Mouse (Mus musculus): Measurements from ENCODE around the gene Btbd9.

Gene Btbd9

GRCm38 (mm10) chr17:30260641-30261306 lies 315.5 kb downstream of the Btbd9 start:
- TF ChIP-seq CTCF (conservative IDR thresholded peaks at IDR 0.05; ENCODE audit: low read length) (no peak), POU5F1 (IDR thresholded peaks at IDR 0.05; ENCODE audit: borderline replicate concordance, low read length) (no peak)
- H3K36me3 ChIP-seq (ENCODE audit: insufficient read depth, low read length), result peaks cover 8% of the 10 kb centered on the region; the same call in 1 of the 2 replicates
- H3K4me1 ChIP-seq (replicated peaks; ENCODE audit: low read depth, low read length), result peaks cover 52% of the 10 kb centered on the region
- no peaks in the 10 kb centered on the region for H3K27me3 ChIP-seq (ENCODE audit: insufficient read depth, low read length)
- no peak overlapping the region for H3K4me3 ChIP-seq (replicated peaks; ENCODE audit: low read length)
- no peaks in the 10 kb centered on the region for H3K9me3 ChIP-seq (ENCODE audit: low read length)

DNA sequence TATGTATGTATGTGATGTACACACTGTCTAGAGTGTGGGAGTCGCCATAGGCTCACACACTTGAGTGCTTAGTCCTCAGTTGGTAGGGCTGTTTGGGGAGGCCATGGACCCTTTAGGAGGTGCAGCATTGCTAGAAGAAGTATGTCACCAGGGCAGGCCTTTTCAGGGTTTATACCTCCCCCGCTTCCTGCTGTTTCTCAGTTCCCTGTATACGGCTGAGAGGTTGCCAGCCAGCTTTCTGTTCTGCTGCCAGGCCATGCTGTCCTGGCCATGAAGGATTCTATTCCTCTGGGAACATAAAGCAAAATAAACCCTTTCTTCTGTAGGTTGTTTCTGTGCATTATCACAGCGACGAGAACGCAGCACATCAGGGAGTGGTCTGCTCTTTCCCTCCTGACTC lies 316.4 kb downstream of the Btbd9 start:
- peaks cover 8% of the 10 kb centered on the region; the same call in 1 of the 2 replicates for H3K36me3 ChIP-seq (ENCODE audit: insufficient read depth, low read length)
- H3K4me3 ChIP-seq (replicated peaks; ENCODE audit: low read length), result no peak overlapping the region
- no peaks in the 10 kb centered on the region for H3K9me3 ChIP-seq (ENCODE audit: low read length)
- H3K4me1 ChIP-seq (replicated peaks; ENCODE audit: low read depth, low read length), result peaks cover 49% of the 10 kb centered on the region
- H3K27me3 ChIP-seq (ENCODE audit: insufficient read depth, low read length), result no peaks in the 10 kb centered on the region
- no peak for TF ChIP-seq POU5F1 (IDR thresholded peaks at IDR 0.05; ENCODE audit: borderline replicate concordance, low read length)
- TF ChIP-seq CTCF (conservative IDR thresholded peaks at IDR 0.05; ENCODE audit: low read length), result no peak
- TF ChIP-seq NANOG (IDR thresholded peaks at IDR 0.05; ENCODE audit: borderline replicate concordance, low read length), result no peak

- Histone ChIP-seq H3K27me3 (ENCODE audit: insufficient read depth, low read length) (no peaks in the 10 kb centered on the region), H3K4me3 (replicated peaks; ENCODE audit: low read length) (no peak overlapping the region), H3K4me1 (replicated peaks; ENCODE audit: low read depth, low read length) (peaks cover 42% of the 10 kb centered on the region), H3K36me3 (ENCODE audit: insufficient read depth, low read length) (peaks cover 8% of the 10 kb centered on the region; the same call in 1 of the 2 replicates), H3K9me3 (ENCODE audit: low read length) (no peaks in the 10 kb centered on the region)
- TF ChIP-seq NANOG (IDR thresholded peaks at IDR 0.05; ENCODE audit: borderline replicate concordance, low read length) (no peak), POU5F1 (IDR thresholded peaks at IDR 0.05; ENCODE audit: borderline replicate concordance, low read length) (no peak), CTCF (conservative IDR thresholded peaks at IDR 0.05; ENCODE audit: low read length) (no peak)
Measured at GRCm38 (mm10) chr17:30258480-30258879, 317.8 kb downstream of the Btbd9 start.

GRCm38 (mm10) chr17:30255928-30256560 lies 320.2 kb downstream of the Btbd9 start:
- Histone ChIP-seq H3K4me1 (replicated peaks; ENCODE audit: low read depth, low read length) (peaks cover 21% of the 10 kb centered on the region), H3K9me3 (ENCODE audit: low read length) (no peaks in the 10 kb centered on the region), H3K36me3 (ENCODE audit: insufficient read depth, low read length) (peaks cover 8% of the 10 kb centered on the region; the same call in 1 of the 2 replicates), H3K27me3 (ENCODE audit: insufficient read depth, low read length) (no peaks in the 10 kb centered on the region), H3K4me3 (replicated peaks; ENCODE audit: low read length) (no peak overlapping the region)
- TF ChIP-seq CTCF (conservative IDR thresholded peaks at IDR 0.05; ENCODE audit: low read length) (no peak), POU5F1 (IDR thresholded peaks at IDR 0.05; ENCODE audit: borderline replicate concordance, low read length) (no peak), NANOG (IDR thresholded peaks at IDR 0.05; ENCODE audit: borderline replicate concordance, low read length) (no peak)

DNA sequence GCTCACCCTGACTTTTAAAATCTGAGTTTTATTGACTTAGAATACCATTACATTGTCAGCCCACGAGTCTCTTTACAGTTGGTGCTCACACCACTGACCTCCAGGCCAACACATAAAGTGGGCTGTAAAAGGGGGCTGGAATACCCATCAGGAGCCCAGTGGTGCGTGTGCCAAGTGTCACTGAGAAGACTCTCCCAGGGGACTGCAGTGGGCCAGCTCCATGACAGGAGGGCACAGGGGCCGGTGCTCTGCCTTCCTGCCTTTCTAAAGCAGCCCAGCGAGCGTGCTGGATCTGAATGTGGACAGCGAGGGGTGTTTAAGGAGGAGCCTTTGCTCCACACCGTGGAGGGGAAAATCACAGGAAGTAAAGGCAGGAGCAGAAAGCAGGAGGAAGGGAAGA lies 322.4 kb downstream of the Btbd9 start:
- peaks cover 8% of the 10 kb centered on the region; the same call in 1 of the 2 replicates for H3K36me3 ChIP-seq (ENCODE audit: insufficient read depth, low read length)
- H3K4me3 ChIP-seq (replicated peaks; ENCODE audit: low read length), result no peak overlapping the region
- TF ChIP-seq CTCF (conservative IDR thresholded peaks at IDR 0.05; ENCODE audit: low read length) (no peak), NANOG (IDR thresholded peaks at IDR 0.05; ENCODE audit: borderline replicate concordance, low read length) (no peak), POU5F1 (IDR thresholded peaks at IDR 0.05; ENCODE audit: borderline replicate concordance, low read length) (no peak)
- H3K27me3 ChIP-seq (ENCODE audit: insufficient read depth, low read length), result no peaks in the 10 kb centered on the region
- H3K4me1 ChIP-seq (replicated peaks; ENCODE audit: low read depth, low read length), result 0 out of 2 replicates have a peak, but pooled peaks cover 4% of the 10 kb centered on the region
- H3K9me3 ChIP-seq (ENCODE audit: low read length), result no peaks in the 10 kb centered on the region

DNA sequence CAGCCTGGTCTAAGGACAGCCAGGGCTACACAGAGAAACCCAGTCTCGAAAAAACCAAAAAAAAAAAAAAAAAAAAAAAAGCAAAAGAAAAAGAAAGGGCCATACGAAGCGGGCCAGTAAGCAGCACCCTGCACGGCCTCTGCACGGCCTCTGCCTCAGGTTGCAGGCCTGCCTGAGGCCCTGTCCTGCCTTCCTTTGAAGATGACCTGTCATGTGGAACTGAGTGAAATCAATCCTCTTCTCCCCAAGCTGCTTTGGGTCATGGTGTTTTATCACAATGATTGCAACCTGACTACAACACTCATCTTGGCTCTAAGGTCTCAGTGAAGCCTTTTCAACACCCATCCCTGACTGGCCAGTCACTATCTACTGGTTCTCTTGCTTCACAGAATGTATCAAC lies 323.3 kb downstream of the Btbd9 start:
- Histone ChIP-seq H3K27me3 (ENCODE audit: insufficient read depth, low read length) (no peaks in the 10 kb centered on the region), H3K4me3 (replicated peaks; ENCODE audit: low read length) (no peak overlapping the region), H3K9me3 (ENCODE audit: low read length) (no peaks in the 10 kb centered on the region), H3K36me3 (ENCODE audit: insufficient read depth, low read length) (peaks cover 7% of the 10 kb centered on the region; the same call in 1 of the 2 replicates), H3K4me1 (replicated peaks; ENCODE audit: low read depth, low read length) (0 out of 2 replicates have a peak, but pooled peaks cover 4% of the 10 kb centered on the region)
- TF ChIP-seq NANOG (IDR thresholded peaks at IDR 0.05; ENCODE audit: borderline replicate concordance, low read length) (no peak), POU5F1 (IDR thresholded peaks at IDR 0.05; ENCODE audit: borderline replicate concordance, low read length) (no peak), CTCF (conservative IDR thresholded peaks at IDR 0.05; ENCODE audit: low read length) (no peak)

DNA sequence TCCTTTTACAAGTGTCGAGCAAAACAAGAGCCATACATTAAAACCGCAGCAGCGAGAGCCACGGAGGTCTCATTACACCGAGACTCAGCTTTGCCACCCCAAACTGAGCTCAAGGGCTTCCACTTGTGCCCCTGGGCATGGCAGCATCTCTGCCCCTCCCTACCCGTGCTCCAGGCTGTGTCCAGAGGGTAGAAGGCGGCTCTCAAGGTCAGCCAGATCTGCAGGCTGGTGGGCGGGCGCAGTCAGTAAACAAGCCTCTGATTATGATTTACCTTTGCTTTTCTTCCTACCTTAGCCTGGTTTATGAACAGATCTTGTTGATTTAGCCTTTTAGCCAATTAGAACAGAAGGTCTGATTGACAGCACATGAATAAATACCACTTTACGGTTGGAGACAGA lies 331.0 kb downstream of the Btbd9 start:
- Histone ChIP-seq H3K27me3 (ENCODE audit: insufficient read depth, low read length) (no peaks in the 10 kb centered on the region), H3K36me3 (ENCODE audit: insufficient read depth, low read length) (peaks cover 6% of the 10 kb centered on the region; the same call in 1 of the 2 replicates), H3K4me1 (replicated peaks; ENCODE audit: low read depth, low read length) (0 out of 2 replicates have a peak, but pooled peaks cover 5% of the 10 kb centered on the region), H3K9me3 (ENCODE audit: low read length) (no peaks in the 10 kb centered on the region), H3K4me3 (replicated peaks; ENCODE audit: low read length) (no peak overlapping the region)
- TF ChIP-seq NANOG (IDR thresholded peaks at IDR 0.05; ENCODE audit: borderline replicate concordance, low read length), result no peak
- no peak for TF ChIP-seq CTCF (conservative IDR thresholded peaks at IDR 0.05; ENCODE audit: low read length)
- TF ChIP-seq POU5F1 (IDR thresholded peaks at IDR 0.05; ENCODE audit: borderline replicate concordance, low read length), result no peak

DNA sequence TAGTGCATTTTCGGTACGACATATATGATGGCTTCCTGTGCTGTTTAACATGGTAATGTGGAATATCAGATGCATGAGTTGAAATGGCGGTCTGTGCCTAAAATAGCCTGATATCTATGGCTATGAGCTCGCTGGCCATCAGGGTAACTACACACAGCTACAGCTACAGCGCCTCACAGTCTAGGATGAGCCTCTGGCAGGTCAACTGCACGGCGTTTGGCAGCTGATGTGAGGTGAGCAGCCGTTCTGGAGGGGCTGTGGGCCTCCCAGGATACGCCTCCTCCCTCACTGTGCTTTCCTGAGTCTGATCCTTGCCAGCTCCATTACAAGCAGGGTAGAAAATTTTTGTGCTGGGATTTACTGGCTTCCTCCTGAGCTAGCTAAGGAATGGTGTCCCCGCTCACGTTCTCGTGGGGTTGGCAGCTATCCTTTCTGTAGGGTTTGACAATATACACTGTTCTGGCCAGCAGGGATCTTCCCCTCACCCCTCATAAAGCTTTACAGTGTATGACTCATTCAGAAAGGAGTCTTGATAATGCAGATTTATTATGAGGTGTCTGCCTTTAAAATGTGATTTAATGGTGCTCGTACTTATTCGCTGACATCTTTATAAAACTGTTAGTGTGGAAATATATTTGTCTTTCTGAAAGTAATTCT lies 331.5 kb downstream of the Btbd9 start:
- Histone ChIP-seq H3K36me3 (ENCODE audit: insufficient read depth, low read length) (peaks cover 6% of the 10 kb centered on the region; the same call in 1 of the 2 replicates), H3K27me3 (ENCODE audit: insufficient read depth, low read length) (no peaks in the 10 kb centered on the region), H3K4me3 (replicated peaks; ENCODE audit: low read length) (no peak overlapping the region), H3K4me1 (replicated peaks; ENCODE audit: low read depth, low read length) (0 out of 2 replicates have a peak, but pooled peaks cover 5% of the 10 kb centered on the region), H3K9me3 (ENCODE audit: low read length) (no peaks in the 10 kb centered on the region)
- no peak for TF ChIP-seq CTCF (conservative IDR thresholded peaks at IDR 0.05; ENCODE audit: low read length)
- no peak for TF ChIP-seq POU5F1 (IDR thresholded peaks at IDR 0.05; ENCODE audit: borderline replicate concordance, low read length)
- TF ChIP-seq NANOG (IDR thresholded peaks at IDR 0.05; ENCODE audit: borderline replicate concordance, low read length), result no peak
